Mouse (Mus musculus) lung, postnatal 0 days (tissue): ENCODE data around the gene Thrap3.

Experiments
- CTCF ChIP-seq: IDR thresholded peaks from 2 replicates; pipeline ENCODE4 v1.5.1; 2016; ENCODE audit warnings: antibody characterized with exemption, mild to moderate bottlenecking
- EP300 ChIP-seq: IDR thresholded peaks from 2 replicates; pipeline ENCODE4 v1.6.1; 2016; ENCODE audit warnings: antibody characterized with exemption, mild to moderate bottlenecking, control low read depth

GRCm38 (mm10) chr4:126241956-126242355 is 39.4 kb upstream of the Thrap3 start:
- TF ChIP-seq CTCF (no peak), EP300 (no peak)
